Mouse (Mus musculus) heart, embryonic 12.5 days (tissue): ENCODE results near the gene Nfix. TPM values are rescaled to one million over a fixed set of nuclear protein-coding genes. Genes with fewer than 3 reads are reported as not detected.

Experiments used
- ATAC-seq: fragments of 200-750 bp; cut with Nextera tagmentation; 2 replicates; pipeline ENCODE4 v1.8.0; 2017; ENCODE audit warnings: moderate TSS enrichment, moderate library complexity; ENCODE audit not compliant: insufficient number of reproducible peaks, low FRiP score
- H3K27ac ChIP-seq: fragments of 300-500 bp; sonication (generic); 2 replicates; pipeline ENCODE4 v1.5.1; 2016; ENCODE audit warnings: mild to moderate bottlenecking, moderate library complexity; ENCODE audit not compliant: poor library complexity, severe bottlenecking
- H3K27me3 ChIP-seq: fragments of 300-500 bp; sonication (generic); replicated peaks from 2 replicates; pipeline ENCODE4 v1.6.1; 2016; ENCODE audit warnings: mild to moderate bottlenecking, moderate library complexity
- H3K36me3 ChIP-seq: fragments of 300-500 bp; sonication (generic); 2 replicates; pipeline ENCODE4 v1.6.1; 2016; ENCODE audit warnings: mild to moderate bottlenecking, moderate library complexity
- H3K4me1 ChIP-seq: fragments of 300-500 bp; sonication (generic); replicated peaks from 2 replicates; pipeline ENCODE4 v1.6.1; 2016; ENCODE audit warnings: mild to moderate bottlenecking
- H3K4me2 ChIP-seq: fragments of 300-500 bp; sonication (generic); 2 replicates; pipeline ENCODE4 v1.6.1; 2016; ENCODE audit warnings: mild to moderate bottlenecking, moderate library complexity
- H3K4me3 ChIP-seq: fragments of 300-500 bp; sonication (generic); 2 replicates; pipeline ENCODE4 v1.5.1; 2016; ENCODE audit warnings: mild to moderate bottlenecking
- H3K9ac ChIP-seq: fragments of 300-500 bp; sonication (generic); 2 replicates; pipeline ENCODE4 v1.6.1; 2016; ENCODE audit warnings: mild to moderate bottlenecking, moderate library complexity
- H3K9me3 ChIP-seq: fragments of 300-500 bp; sonication (generic); replicated peaks from 2 replicates; pipeline ENCODE4 v1.6.1; 2016; ENCODE audit warnings: mild to moderate bottlenecking, moderate library complexity
- WGBS: fragments of 180-500 bp; shearing (Covaris S2); methylation state at CpG from one replicate; pipeline ENCODE4 v1.1.7; 2016; 5-methylcytosine and 5-hydroxymethylcytosine counted together
- polyA plus RNA-seq: library from polyadenylated mRNA; unstranded; fragments of >200 nt; fragmentation: Nextera tagmentation; extraction: Ambion mirVana; gene quantifications from 2 replicates; pipeline ENCODE4 v1.2.1, GENCODE M21; 2016

The Nfix gene
- polyA plus RNA-seq, 1 experiment from 2014 or later = 9.2 TPM

DNA sequence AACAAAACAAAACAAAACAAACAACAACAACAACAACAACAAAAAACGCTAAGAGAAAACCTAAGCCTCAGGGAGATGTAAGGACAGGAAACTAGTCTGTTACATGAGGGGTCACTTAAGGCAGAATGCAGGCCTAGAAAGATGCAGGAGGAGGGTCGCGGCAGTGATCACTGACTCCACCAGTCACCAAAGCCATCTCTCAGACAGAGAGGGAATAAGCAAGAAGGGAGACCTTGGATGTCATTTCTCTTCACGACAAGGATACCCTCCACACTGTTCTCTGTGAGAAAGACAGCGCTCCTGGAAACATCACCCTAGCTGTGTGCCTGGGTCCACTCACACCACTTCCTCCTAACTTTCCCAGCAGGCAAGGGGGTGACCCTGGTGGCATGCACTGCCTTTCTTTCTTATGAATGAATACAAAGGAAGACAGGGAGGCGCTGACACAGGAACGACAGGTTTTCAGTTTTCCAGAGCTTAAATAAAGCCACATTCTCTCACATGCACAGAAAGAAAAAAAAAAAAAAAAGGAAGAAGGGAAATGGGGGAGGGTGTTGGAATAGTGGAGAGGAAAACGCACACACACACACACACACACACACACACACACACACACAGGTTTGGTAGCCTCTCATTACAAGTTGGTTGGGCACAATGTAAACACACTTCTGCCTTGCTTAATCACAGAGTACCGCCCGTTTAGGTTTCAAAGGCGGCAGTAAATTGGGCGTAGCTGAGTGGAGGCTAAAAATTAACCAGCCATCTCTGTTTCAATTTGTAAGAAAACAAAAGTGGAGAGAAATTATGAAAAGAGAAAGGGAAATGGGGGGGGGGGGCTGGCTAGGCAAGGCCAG, 29.8 kb downstream of the Nfix start:
- WGBS = 53% methylated on average over 12 of the region's 12 CpGs
- Histone ChIP-seq H3K4me1 (peaks cover 56% of the 10 kb centered on the region), H3K9ac (no peak overlapping the region), H3K4me2 (no peak overlapping the region), H3K27me3 (peaks cover 91% of the 10 kb centered on the region), H3K27ac (no peak overlapping the region), H3K36me3 (no peaks in the 10 kb centered on the region), H3K9me3 (no peaks in the 10 kb centered on the region), H3K4me3 (no peak overlapping the region)
- no peak for ATAC-seq

DNA sequence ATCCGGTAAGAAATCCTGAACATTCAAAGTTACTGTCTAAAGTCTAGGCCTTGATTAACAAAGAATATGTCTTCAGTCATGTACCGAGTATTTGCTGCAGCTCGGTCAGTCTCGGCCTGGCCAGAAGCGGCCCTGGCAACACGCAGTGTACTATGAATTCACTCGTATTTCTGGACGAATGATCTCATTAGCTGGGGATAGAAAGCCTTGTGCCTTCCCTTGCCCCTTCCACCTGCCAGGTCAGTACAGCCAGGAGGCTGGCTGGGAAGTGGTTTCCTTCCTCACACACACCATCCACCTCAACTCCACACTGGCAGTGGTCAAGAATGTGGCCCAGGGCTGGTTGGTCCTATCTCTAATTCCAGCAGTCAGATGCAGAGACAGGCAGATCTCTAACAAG, 30.8 kb downstream of the Nfix start:
- Histone ChIP-seq H3K4me2 (no peak overlapping the region), H3K9me3 (no peaks in the 10 kb centered on the region), H3K4me3 (no peak overlapping the region), H3K36me3 (no peaks in the 10 kb centered on the region), H3K27me3 (peaks cover 90% of the 10 kb centered on the region), H3K27ac (no peak overlapping the region), H3K4me1 (peaks cover 45% of the 10 kb centered on the region), H3K9ac (no peak overlapping the region)
- ATAC-seq = no peak
- 89% methylated on average over 8 of the region's 8 CpGs for WGBS

DNA sequence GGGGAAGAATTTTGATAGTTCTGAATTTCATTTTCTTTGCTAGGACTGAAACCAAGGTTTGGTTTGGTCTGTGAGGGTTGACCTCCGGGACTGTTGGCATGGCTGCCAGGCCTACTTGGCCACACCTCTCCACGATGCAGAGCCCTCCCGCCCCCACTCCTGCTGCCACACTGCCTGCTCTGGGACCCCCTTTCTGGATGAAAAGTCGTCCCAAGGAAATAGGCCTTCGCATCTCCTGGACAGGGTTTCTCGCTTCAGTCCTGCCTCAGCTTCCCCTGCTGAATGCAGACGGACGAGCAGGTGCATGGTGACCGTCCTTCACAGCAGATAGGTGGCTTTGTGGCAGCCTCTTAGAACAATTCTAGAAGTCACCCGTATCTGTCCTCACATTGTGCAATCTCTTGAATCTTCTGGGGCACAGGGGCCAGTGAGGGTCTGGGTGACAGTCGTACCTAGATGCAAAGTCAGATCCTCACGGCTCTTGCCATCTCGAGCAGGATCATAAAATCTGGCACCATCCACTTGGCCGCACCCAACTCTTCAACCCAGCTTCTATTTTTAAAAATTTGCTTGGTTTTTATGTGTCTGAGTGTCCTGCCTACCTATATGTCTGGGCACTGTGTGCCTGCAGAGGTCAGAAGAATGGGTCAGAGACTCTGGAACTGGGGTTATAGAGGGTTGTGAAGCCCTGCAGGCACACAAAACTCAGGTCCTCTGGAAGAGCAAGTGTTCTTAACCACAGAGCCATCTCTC, 31.6 kb downstream of the Nfix start:
- H3K27me3 ChIP-seq = peaks cover 91% of the 10 kb centered on the region
- H3K27ac ChIP-seq = no peak overlapping the region
- ATAC-seq = no peak
- H3K4me1 ChIP-seq = peaks cover 37% of the 10 kb centered on the region
- H3K9ac ChIP-seq = no peak overlapping the region
- H3K9me3 ChIP-seq = no peaks in the 10 kb centered on the region
- H3K36me3 ChIP-seq = no peaks in the 10 kb centered on the region
- H3K4me2 ChIP-seq = no peak overlapping the region
- no peak overlapping the region for H3K4me3 ChIP-seq
- 83% methylated on average over 14 of the region's 14 CpGs for WGBS

DNA sequence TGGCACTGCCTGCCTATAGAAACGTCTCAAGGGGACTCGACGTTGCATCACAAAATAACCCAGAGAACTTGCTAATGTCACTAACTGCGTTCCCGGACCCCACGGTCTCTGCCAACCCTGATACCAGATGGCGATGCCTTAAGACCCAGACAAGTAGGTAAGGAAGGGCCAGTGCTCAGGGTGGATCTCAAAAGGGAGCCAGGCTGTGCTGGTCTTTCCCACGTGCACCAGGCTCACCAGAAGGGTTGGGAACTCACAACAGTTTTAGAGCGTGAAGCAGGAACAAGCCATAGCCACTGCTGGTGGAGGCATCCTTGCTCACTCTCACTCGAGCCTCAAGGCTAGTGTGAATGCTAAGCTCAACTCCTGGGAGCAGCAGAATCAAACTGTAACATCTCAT, 32.9 kb downstream of the Nfix start:
- H3K4me1 ChIP-seq = peaks cover 29% of the 10 kb centered on the region
- H3K36me3 ChIP-seq = no peaks in the 10 kb centered on the region

DNA sequence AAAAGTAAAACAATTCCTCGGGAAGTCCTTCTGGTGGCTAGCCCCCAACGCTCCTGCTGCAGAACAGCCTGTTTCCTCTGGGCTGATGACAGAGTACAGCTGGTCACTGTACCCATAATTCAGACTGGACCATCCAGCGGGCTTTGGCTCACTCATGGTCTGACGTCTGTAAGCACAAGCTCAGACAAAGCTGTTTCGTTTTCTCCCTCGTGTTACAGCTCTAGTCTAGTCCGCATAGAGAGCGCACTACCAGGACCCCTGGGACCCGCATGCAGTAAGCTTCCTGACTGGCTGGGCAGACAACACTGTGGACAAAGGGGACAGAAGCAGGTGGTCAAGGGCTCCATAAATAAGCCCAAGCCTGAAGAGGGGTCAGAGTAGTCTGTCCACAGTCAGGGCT, 33.7 kb downstream of the Nfix start:
- Histone ChIP-seq H3K4me2 (no peak overlapping the region), H3K36me3 (no peaks in the 10 kb centered on the region), H3K4me3 (no peak overlapping the region), H3K27me3 (peaks cover 89% of the 10 kb centered on the region), H3K9me3 (no peaks in the 10 kb centered on the region), H3K9ac (no peak overlapping the region), H3K27ac (no peak overlapping the region), H3K4me1 (peaks cover 21% of the 10 kb centered on the region)
- 68% methylated on average over 9 of the region's 9 CpGs for WGBS
- ATAC-seq = no peak

More for the DNA sequence above, 32.9 kb downstream of the Nfix start:
- H3K27me3 ChIP-seq = peaks cover 91% of the 10 kb centered on the region
- no peak for ATAC-seq
- no peak overlapping the region for H3K27ac ChIP-seq
- no peak overlapping the region for H3K4me3 ChIP-seq
- H3K4me2 ChIP-seq = no peak overlapping the region
- no peak overlapping the region for H3K9ac ChIP-seq
- H3K9me3 ChIP-seq = no peaks in the 10 kb centered on the region
- WGBS = 80% methylated on average over 10 of the region's 10 CpGs

DNA sequence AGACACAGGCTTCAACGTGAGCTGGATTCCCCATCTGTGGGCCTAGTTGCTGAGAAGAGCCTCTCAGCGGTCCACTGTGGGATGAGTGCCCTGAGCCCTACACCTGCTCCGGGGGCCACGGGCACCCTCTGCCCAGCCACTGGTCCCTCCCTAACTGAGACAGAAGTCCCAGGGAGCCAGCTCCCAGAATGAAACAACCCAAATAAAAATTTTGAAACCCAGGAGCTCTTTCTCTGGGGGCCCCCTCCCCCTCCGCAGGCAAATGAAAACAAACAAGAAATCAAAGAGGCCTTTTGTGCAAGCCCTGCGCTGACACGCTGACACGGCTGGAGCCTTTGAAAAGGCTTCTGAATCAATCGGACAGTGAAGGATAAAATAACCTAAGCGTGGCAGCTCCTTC, 34.5 kb downstream of the Nfix start:
- ATAC-seq = no peak
- Histone ChIP-seq H3K27me3 (peaks cover 81% of the 10 kb centered on the region), H3K9me3 (no peaks in the 10 kb centered on the region), H3K4me1 (peaks cover 17% of the 10 kb centered on the region), H3K9ac (no peak overlapping the region), H3K4me3 (no peak overlapping the region), H3K27ac (no peak overlapping the region), H3K36me3 (no peaks in the 10 kb centered on the region), H3K4me2 (no peak overlapping the region)
- WGBS = 40% methylated on average over 10 of the region's 10 CpGs

DNA sequence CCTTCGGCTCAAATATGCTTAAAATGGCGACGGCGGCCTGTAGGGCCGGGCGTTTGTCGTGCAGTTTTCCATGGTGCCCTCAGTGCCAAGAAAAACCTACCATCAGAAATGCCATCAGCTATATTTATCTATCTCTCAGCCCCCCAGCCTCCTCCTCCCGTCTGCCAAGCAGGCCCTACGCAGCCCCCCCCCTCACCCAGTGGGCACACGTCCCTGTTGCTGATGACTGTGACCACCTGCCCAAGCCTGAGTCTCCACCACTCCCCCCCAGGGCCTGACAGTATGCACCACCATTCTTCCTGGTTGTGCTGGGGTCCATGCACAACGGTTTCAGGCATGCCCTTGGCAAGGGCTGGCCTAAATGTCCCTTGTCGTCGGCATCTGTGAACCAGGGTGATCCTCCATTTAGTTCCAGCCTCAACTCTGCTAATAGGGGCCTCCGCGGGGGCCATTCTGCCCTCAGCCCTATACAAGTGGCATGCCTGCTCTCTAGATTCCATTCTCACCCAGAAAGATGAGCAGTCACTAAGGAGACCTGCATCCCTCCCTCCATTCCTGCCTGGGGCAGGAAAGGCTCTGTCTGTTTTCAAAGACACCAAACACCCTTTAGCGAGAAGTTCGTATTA, 35.2 kb downstream of the Nfix start:
- WGBS = 78% methylated on average over 17 of the region's 17 CpGs
- H3K9ac ChIP-seq = no peak overlapping the region
- no peaks in the 10 kb centered on the region for H3K36me3 ChIP-seq
- no peaks in the 10 kb centered on the region for H3K9me3 ChIP-seq
- ATAC-seq = no peak
- H3K4me1 ChIP-seq = peaks cover 22% of the 10 kb centered on the region
- H3K4me3 ChIP-seq = no peak overlapping the region
- H3K4me2 ChIP-seq = no peak overlapping the region
- peaks cover 81% of the 10 kb centered on the region for H3K27me3 ChIP-seq
- H3K27ac ChIP-seq = no peak overlapping the region

DNA sequence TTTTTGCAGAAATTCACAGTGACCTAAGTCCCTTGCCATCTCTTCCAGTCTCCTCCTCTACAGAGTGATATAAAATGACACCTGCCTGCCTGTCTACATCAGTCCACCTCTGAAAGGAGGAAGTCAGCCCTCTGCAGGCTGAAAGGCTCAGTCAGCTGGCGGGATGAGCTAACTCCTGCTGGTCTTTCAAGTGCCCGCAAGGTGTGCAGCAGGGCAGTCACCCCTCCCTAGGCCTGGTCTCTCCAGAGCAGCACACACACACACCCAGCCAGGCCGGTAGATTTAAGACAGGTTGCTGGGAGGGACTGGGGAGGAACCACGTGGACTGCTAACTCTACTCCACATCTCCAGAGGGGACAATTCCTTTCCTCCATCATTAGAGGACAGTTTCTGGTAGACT, 36.0 kb downstream of the Nfix start:
- no peak for ATAC-seq
- H3K4me1 ChIP-seq = peaks cover 22% of the 10 kb centered on the region
- WGBS = 64% methylated on average over 4 of the region's 4 CpGs
- H3K4me2 ChIP-seq = no peak overlapping the region
- H3K36me3 ChIP-seq = no peaks in the 10 kb centered on the region
- no peaks in the 10 kb centered on the region for H3K9me3 ChIP-seq
- H3K4me3 ChIP-seq = no peak overlapping the region
- H3K27me3 ChIP-seq = peaks cover 72% of the 10 kb centered on the region
- no peak overlapping the region for H3K27ac ChIP-seq
- H3K9ac ChIP-seq = no peak overlapping the region

DNA sequence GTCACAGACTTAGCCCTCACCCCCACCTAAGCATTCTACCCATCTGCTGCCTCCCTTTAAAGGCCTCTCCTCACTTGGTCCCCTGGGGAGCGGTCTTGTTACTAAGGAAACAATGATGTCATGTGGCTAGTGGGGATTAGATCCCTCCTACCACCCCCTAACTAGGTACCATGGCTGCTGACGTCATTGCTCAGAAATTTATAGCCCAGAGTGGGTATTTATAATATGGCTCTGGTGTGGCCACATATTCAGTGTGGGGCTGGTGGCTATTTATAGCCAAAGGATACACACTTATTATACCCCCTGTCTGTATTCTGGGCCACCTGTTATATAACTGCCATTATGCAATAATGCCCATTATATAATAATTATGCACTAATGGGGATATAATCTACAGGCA, 39.2 kb downstream of the Nfix start:
- 52% methylated on average over 2 of the region's 2 CpGs for WGBS
- Histone ChIP-seq H3K27me3 (peaks cover 46% of the 10 kb centered on the region), H3K9ac (no peak overlapping the region), H3K4me1 (peaks cover 20% of the 10 kb centered on the region), H3K4me2 (no peak overlapping the region), H3K4me3 (no peak overlapping the region), H3K36me3 (no peaks in the 10 kb centered on the region), H3K27ac (no peak overlapping the region), H3K9me3 (no peaks in the 10 kb centered on the region)
- 0 out of 2 replicates have a peak, but pooled peaks have one; percentile 2 for ATAC-seq

DNA sequence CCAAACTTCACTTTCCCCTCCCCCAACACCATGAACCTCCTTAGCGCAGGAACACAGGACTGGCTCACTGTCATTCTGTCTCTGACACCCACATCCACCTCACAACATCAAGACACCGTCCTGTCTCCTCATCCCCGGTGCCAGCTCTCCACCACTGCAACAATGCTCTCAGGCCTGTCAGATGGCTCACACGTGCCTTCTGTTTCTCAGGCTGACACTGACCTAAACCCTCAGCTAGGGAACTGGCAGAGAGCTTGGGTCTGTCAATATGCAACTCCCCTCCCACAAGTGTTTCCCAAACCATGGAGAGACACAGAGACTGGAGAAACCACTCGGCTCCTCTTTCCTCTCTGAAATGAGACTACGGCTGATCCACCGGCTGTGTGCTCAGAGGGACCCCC, 39.7 kb downstream of the Nfix start:
- Histone ChIP-seq H3K4me3 (no peak overlapping the region), H3K9ac (no peak overlapping the region), H3K27me3 (peaks cover 47% of the 10 kb centered on the region), H3K4me1 (peaks cover 18% of the 10 kb centered on the region), H3K36me3 (no peaks in the 10 kb centered on the region), H3K4me2 (no peak overlapping the region), H3K9me3 (no peaks in the 10 kb centered on the region), H3K27ac (no peak overlapping the region)
- no peak for ATAC-seq
- 52% methylated on average over 7 of the region's 7 CpGs for WGBS

DNA sequence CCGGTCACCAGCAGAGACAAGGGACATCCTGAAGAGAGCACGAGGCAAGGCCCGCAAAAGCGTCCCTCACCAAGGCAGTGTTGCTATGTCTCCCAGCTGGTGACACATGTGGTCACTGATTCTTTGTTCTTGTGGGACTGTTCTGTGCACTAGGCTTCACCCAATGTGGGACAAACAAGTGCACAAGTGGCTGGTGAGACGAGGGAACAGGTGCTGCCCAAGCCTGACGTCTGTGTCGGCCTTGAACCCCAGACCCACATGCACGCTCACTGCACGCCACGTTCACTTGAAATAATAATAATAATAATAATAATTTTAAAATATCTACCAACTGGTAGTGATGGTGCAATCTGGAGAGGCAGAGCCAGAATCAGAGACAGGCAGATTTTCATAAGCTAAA, 40.4 kb downstream of the Nfix start:
- no peak for ATAC-seq
- H3K4me2 ChIP-seq = no peak overlapping the region
- H3K27me3 ChIP-seq = peaks cover 42% of the 10 kb centered on the region
- WGBS = 80% methylated on average over 10 of the region's 10 CpGs
- H3K27ac ChIP-seq = no peak overlapping the region
- no peaks in the 10 kb centered on the region for H3K36me3 ChIP-seq
- peaks cover 18% of the 10 kb centered on the region for H3K4me1 ChIP-seq
- no peak overlapping the region for H3K9ac ChIP-seq
- no peaks in the 10 kb centered on the region for H3K9me3 ChIP-seq
- H3K4me3 ChIP-seq = no peak overlapping the region
